Comparison of ENCODE assay signal across 13 mouse cellular contexts in the genomic region with DNA sequence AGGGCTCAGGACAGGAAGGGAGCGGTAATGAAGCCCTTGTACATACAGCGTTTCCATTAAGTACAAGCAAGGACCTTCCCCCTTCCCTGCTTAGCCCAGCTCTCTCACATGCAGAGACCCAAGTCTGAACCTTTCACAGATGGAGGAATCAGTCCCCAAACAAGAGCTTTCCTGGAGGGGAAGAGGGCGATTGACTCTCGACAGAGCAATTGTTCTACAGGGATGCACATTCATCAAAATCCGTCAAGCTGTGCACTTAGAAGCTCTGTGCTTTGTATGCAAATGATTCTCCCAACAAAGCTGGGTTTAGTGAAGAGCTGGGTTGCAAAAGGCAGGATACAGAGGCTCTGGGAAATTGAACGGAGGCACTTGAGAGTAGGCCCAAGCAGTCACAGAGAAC.
A peak's percentile ranks its signal among the peaks of the same experiment; 100 is the strongest.
DNase-seq lines count a peak whose midpoint lies in the region; ATAC-seq lines count a peak whose summit lies in the region.
"Had no signal": no experiment of that assay in that cellular context is flagged by ENCODE, and none has a peak within 500 bp of the region (broad histone marks: within the 10 kb centered on the region; RNA-seq: fewer than 3 reads in every experiment).

No protein-coding gene starts in this region.

- no peak overlapping the region for H3K4me3 ChIP-seq in heart, embryonic 15.5 days
- peak overlapping the region; percentile 9 for H3K4me3 ChIP-seq in megakaryocyte, embryonic 14.5 days (replicated peaks)
- no peak overlapping the region for H3K4me3 ChIP-seq in hindbrain, embryonic 16.5 days (ENCODE audit: low read length)
- no peak overlapping the region for H3K4me3 ChIP-seq in stomach, embryonic 15.5 days (replicated peaks)

- no peak overlapping the region for H3K4me2 ChIP-seq in heart, embryonic 15.5 days
- H3K4me2 ChIP-seq in hindbrain, embryonic 16.5 days (ENCODE audit: low read length) = no peak overlapping the region
- no peak overlapping the region for H3K4me2 ChIP-seq in stomach, embryonic 15.5 days

- H3K27me3 ChIP-seq in heart, embryonic 15.5 days = no peaks in the 10 kb centered on the region
- H3K27me3 ChIP-seq in megakaryocyte, embryonic 14.5 days (replicated peaks) = no peaks in the 10 kb centered on the region
- H3K27me3 ChIP-seq in hindbrain, embryonic 16.5 days (replicated peaks; ENCODE audit: control insufficient read depth, insufficient read depth, low read length) = no peaks in the 10 kb centered on the region
- H3K27me3 ChIP-seq in stomach, embryonic 15.5 days (replicated peaks) = no peaks in the 10 kb centered on the region
- H3K27me3 ChIP-seq: CH12.LX had no signal

- 57% methylated on average over 6 of the region's 6 CpGs for WGBS in heart, embryonic 15.5 days
- 22% methylated on average over 6 of the region's 6 CpGs for WGBS in hindbrain, embryonic 16.5 days
- WGBS in stomach, embryonic 15.5 days = 42% methylated on average over 6 of the region's 6 CpGs

- H3K4me1 ChIP-seq in heart, embryonic 15.5 days (replicated peaks) = peaks cover 59% of the 10 kb centered on the region
- peaks cover 99% of the 10 kb centered on the region for H3K4me1 ChIP-seq in megakaryocyte, embryonic 14.5 days
- H3K4me1 ChIP-seq in hindbrain, embryonic 16.5 days (ENCODE audit: control insufficient read depth, insufficient read depth, low read depth, low read length) = peaks cover 14% of the 10 kb centered on the region
- H3K4me1 ChIP-seq in stomach, embryonic 15.5 days = peaks cover 50% of the 10 kb centered on the region

- DNase-seq in heart, postnatal 14 days = no peak
- DNase-seq in urinary bladder, adult 18-20 months (ENCODE audit: low spot score in 2 of 2) = no peak
- DNase-seq: adrenal gland, postnatal 14 days; layer of hippocampus, postnatal 36 days; thymus, postnatal 25 days had no signal

- H3K9ac ChIP-seq in heart, embryonic 15.5 days = no peak overlapping the region
- no peak overlapping the region for H3K9ac ChIP-seq in hindbrain, embryonic 16.5 days (ENCODE audit: low read depth, low read length)
- no peak overlapping the region for H3K9ac ChIP-seq in stomach, embryonic 15.5 days

- no peaks in the 10 kb centered on the region for H3K9me3 ChIP-seq in heart, embryonic 15.5 days (replicated peaks)
- peaks cover 5% of the 10 kb centered on the region for H3K9me3 ChIP-seq in megakaryocyte, embryonic 14.5 days
- H3K9me3 ChIP-seq in hindbrain, embryonic 16.5 days (ENCODE audit: control insufficient read depth, low read length) = no peaks in the 10 kb centered on the region
- H3K9me3 ChIP-seq in stomach, embryonic 15.5 days = no peaks in the 10 kb centered on the region

- intact Hi-C loops in heart, postnatal 14 days (cut with DNase I) = no loop called here

- H3K36me3 ChIP-seq in heart, embryonic 15.5 days = no peaks in the 10 kb centered on the region
- peaks cover 5% of the 10 kb centered on the region for H3K36me3 ChIP-seq in megakaryocyte, embryonic 14.5 days (replicated peaks; ENCODE audit: low read length)
- H3K36me3 ChIP-seq in hindbrain, embryonic 16.5 days (ENCODE audit: control insufficient read depth, insufficient read depth, low read length) = no peaks in the 10 kb centered on the region
- no peaks in the 10 kb centered on the region for H3K36me3 ChIP-seq in stomach, embryonic 15.5 days

- ATAC-seq in heart, embryonic 15.5 days (replicated peaks; ENCODE audit: insufficient number of reproducible peaks, insufficient read depth, low FRiP score, low read depth) = no peak
- no peak for ATAC-seq in megakaryocyte, adult 5-6 weeks (ENCODE audit: poor library complexity, severe bottlenecking)
- ATAC-seq in hindbrain, embryonic 16.5 days = 0 out of 2 replicates have a peak, but pooled peaks have one; percentile 31
- no peak for ATAC-seq in stomach, embryonic 15.5 days (ENCODE audit: insufficient read depth, low FRiP score, low read depth)
- ATAC-seq in frontal cortex, adult (ENCODE audit: low TSS enrichment) = no peak
- ATAC-seq: midbrain, embryonic 16.5 days had no signal

- peak overlapping the region; percentile 75 for H3K27ac ChIP-seq in heart, embryonic 15.5 days
- peak overlapping the region; percentile 40; the same call in 1 of the 2 replicates for H3K27ac ChIP-seq in hindbrain, embryonic 16.5 days (ENCODE audit: low read depth, low read length)
- peak overlapping the region; percentile 92 for H3K27ac ChIP-seq in stomach, embryonic 15.5 days

Comparison
In these comparisons a context has a peak if more than half of its experiments do, and no peak if none do; other contexts are left out.
1. H3K27ac ChIP-seq: peak in every context shown above with its lines; median percentile 92 in stomach, embryonic 15.5 days; 75 in heart, embryonic 15.5 days; 40 in hindbrain, embryonic 16.5 days.